Mouse (Mus musculus) neural tube, embryonic 15.5 days (tissue): Measurements from ENCODE around the gene Dchs2. TPM values are rescaled to one million over a fixed set of nuclear protein-coding genes. Genes with fewer than 3 reads are reported as not detected.

Experiments used
- ATAC-seq: fragments of 200-750 bp; cut with Nextera tagmentation; 2 replicates; pipeline ENCODE4 v1.8.0; 2017; ENCODE audit warnings: mild to moderate bottlenecking, moderate TSS enrichment, moderate library complexity; ENCODE audit not compliant: low FRiP score
- H3K27ac ChIP-seq: fragments of 300-500 bp; sonication (generic); replicated peaks from 2 replicates; pipeline ENCODE4 v1.5.1; 2015; ENCODE audit warnings: mild to moderate bottlenecking, inconsistent platforms
- H3K27me3 ChIP-seq: fragments of 300-500 bp; sonication (generic); replicated peaks from 2 replicates; pipeline ENCODE4 v1.6.1; 2015; ENCODE audit warnings: inconsistent platforms
- H3K36me3 ChIP-seq: fragments of 300-500 bp; sonication (generic); 2 replicates; pipeline ENCODE4 v1.6.1; 2015; ENCODE audit warnings: inconsistent platforms
- H3K4me1 ChIP-seq: fragments of 300-500 bp; sonication (generic); 2 replicates; pipeline ENCODE4 v1.6.1; 2015; ENCODE audit warnings: inconsistent platforms
- H3K4me2 ChIP-seq: fragments of 300-500 bp; sonication (generic); 2 replicates; pipeline ENCODE4 v1.6.1; 2015; ENCODE audit warnings: inconsistent platforms, mild to moderate bottlenecking, moderate library complexity
- H3K4me3 ChIP-seq: fragments of 300-500 bp; sonication (generic); replicated peaks from 2 replicates; pipeline ENCODE4 v1.5.1; 2015; ENCODE audit warnings: mild to moderate bottlenecking, inconsistent platforms
- H3K9ac ChIP-seq: fragments of 300-500 bp; sonication (generic); replicated peaks from 2 replicates; pipeline ENCODE4 v1.6.1; 2015; ENCODE audit warnings: mild to moderate bottlenecking, inconsistent platforms
- H3K9me3 ChIP-seq: fragments of 300-500 bp; sonication (generic); replicated peaks from 2 replicates; pipeline ENCODE4 v1.6.1; 2016; ENCODE audit warnings: inconsistent platforms
- WGBS: fragments of 180-500 bp; shearing (Covaris S2); methylation state at CpG from one replicate; pipeline ENCODE4 v1.1.7; 2015; ENCODE audit warnings: mixed read lengths; 5-methylcytosine and 5-hydroxymethylcytosine counted together
- polyA plus RNA-seq: library from polyadenylated mRNA; unstranded; fragments of >200 nt; fragmentation: Nextera tagmentation; extraction: Ambion mirVana; gene quantifications from 2 replicates; pipeline ENCODE4 v1.2.1, GENCODE M21; 2015

Dchs2 gene
- polyA plus RNA-seq, 1 experiment from 2014 or later: 1.2 TPM

DNA sequence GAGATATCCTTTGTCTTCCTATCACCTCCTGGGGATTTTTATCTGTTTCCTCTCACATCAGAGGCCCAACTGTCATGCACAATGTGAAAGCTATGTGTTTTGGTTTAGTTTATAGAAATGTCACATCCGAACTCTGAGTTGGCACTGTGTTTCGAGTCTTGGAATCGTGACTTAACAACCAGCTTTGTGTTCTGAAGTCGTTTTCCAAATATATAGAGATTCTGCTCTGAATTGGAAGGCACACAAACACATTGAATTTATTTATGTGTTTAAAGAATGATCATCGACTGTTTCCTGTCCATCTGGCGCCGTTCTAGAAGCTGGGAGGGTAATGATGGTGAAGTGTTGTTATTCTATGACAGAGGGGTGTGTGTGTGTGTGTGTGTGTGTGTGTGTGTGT, 84.8 kb downstream of the Dchs2 start:
- Histone ChIP-seq H3K27ac (0 out of 2 replicates have a peak overlapping the region, but pooled peaks have one; percentile 37), H3K9me3 (no peaks in the 10 kb centered on the region), H3K4me1 (peaks cover 18% of the 10 kb centered on the region; the same call in 1 of the 2 replicates), H3K9ac (no peak overlapping the region), H3K36me3 (no peaks in the 10 kb centered on the region), H3K4me3 (no peak overlapping the region), H3K4me2 (no peak overlapping the region), H3K27me3 (no peaks in the 10 kb centered on the region)
- no peak for ATAC-seq
- WGBS: 47% methylated on average over 7 of the region's 7 CpGs

DNA sequence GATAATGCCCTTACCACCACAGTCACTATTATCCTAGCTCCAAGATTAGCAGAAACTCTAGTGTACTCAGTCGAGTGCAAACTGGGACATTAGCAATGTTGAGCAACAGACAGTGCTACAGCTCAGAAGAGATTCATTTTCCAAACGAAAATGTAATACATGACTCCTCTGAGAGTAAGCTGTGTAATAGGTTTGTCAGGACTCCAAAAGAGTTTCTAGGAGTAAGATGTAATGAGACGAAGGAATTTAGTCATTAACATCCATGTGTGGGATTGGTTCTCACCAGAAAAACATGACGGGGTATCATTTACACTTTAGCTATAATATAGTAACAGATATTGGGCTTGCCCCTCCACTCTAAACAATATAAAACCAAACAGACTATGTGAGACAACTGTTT, 90.3 kb downstream of the Dchs2 start:
- Histone ChIP-seq H3K4me2 (no peak overlapping the region), H3K27ac (no peak overlapping the region), H3K9ac (no peak overlapping the region), H3K36me3 (no peaks in the 10 kb centered on the region), H3K4me1 (peaks cover 3% of the 10 kb centered on the region; the same call in 1 of the 2 replicates), H3K9me3 (no peaks in the 10 kb centered on the region), H3K4me3 (no peak overlapping the region), H3K27me3 (no peaks in the 10 kb centered on the region)
- no peak for ATAC-seq
- 74% methylated on average over 4 of the region's 4 CpGs for WGBS

DNA sequence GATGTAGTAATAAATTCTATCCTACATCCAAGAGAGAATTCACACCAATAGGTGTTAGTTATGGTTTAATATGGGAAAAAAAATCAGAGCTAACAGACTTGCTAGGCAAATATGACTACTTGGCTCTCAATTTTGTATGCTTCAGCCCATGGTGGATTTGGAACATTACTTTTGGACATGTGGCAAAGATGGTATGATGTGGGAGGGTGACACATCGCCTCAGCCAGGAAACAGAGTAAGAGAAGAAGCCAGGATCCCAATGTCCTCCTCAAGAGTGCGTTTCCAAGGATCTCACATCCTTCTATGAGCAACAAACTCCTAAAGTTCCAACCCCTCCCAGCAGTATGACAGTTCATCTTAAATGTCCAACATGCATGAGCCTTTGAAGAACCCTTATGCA, 92.4 kb downstream of the Dchs2 start:
- Histone ChIP-seq H3K4me3 (no peak overlapping the region), H3K27me3 (no peaks in the 10 kb centered on the region), H3K9ac (no peak overlapping the region), H3K9me3 (no peaks in the 10 kb centered on the region), H3K4me1 (no peaks in the 10 kb centered on the region), H3K27ac (no peak overlapping the region), H3K4me2 (no peak overlapping the region), H3K36me3 (no peaks in the 10 kb centered on the region)
- no peak for ATAC-seq
- WGBS: 90% methylated on average over 2 of the region's 2 CpGs

DNA sequence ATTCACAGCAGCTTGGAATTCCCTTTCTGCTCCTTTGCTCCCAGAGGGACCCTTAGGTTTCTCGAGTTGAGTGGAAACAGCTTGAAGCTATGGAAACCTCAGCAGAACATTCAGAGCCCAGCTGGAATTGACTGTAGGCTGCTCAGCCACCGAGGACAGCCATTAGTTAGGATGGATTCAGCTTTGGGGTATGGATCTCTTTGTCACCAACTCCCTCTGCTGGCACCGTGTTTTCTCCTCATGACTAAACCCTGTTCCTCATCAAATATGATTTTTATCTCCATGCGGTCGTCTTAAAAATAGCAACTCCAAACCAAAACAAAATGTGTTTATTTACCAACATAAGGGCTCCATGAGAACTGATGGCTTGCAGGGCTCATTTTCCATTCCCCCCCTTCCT, 94.4 kb downstream of the Dchs2 start:
- ATAC-seq: peak; percentile 45; the same call in 1 of the 2 replicates
- H3K9me3 ChIP-seq: no peaks in the 10 kb centered on the region
- no peak overlapping the region for H3K4me2 ChIP-seq
- no peaks in the 10 kb centered on the region for H3K4me1 ChIP-seq
- no peak overlapping the region for H3K27ac ChIP-seq
- no peak overlapping the region for H3K4me3 ChIP-seq
- no peaks in the 10 kb centered on the region for H3K36me3 ChIP-seq
- 59% methylated on average over 5 of the region's 5 CpGs for WGBS
- H3K9ac ChIP-seq: no peak overlapping the region
- H3K27me3 ChIP-seq: no peaks in the 10 kb centered on the region

DNA sequence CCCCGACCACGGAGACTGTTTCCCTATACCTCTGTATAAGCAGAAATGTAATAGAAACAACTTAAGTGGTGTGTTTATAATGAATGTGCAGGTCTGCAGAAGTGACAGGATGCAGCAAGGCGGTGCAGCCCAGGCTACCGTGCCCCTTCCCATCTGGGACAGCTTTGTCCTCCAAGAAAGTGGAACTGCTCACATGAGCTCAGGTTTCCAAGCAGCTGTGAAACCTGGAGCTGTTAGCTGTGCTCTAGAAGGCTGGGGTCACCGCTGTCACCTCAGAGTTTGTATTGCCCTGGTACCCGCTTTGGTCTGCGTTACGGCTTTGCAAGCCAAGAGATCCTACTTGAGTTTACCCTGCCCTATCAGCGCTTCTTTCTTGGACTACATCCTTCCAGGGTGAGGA, 100.6 kb downstream of the Dchs2 start:
- Histone ChIP-seq H3K4me2 (no peak overlapping the region), H3K27me3 (no peaks in the 10 kb centered on the region), H3K27ac (no peak overlapping the region), H3K36me3 (no peaks in the 10 kb centered on the region), H3K9ac (no peak overlapping the region), H3K4me3 (no peak overlapping the region), H3K4me1 (no peaks in the 10 kb centered on the region), H3K9me3 (no peaks in the 10 kb centered on the region)
- WGBS: 87% methylated on average over 9 of the region's 9 CpGs
- ATAC-seq: no peak

DNA sequence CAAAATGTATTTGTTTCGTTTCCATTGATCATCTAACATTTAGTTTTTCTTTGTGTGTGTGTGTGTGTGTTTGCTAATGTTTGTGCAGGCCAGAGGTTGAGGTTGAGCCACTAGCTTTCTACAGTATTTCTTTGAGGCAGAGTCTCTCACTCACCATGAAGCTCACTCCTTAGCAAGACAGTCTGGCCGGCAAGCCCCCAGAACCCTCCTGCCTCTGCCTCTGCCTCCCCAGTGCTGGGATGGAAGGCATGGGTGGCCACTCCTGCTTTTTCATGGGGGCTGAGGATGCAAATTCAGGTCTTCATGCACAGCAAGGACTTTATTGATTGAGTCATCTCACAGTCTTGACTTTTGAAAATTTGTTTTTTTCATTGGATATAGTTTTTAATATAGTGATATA, 102.6 kb downstream of the Dchs2 start:
- Histone ChIP-seq H3K36me3 (no peaks in the 10 kb centered on the region), H3K27ac (no peak overlapping the region), H3K4me1 (0 out of 2 replicates have a peak, but pooled peaks cover 6% of the 10 kb centered on the region), H3K4me3 (no peak overlapping the region), H3K27me3 (no peaks in the 10 kb centered on the region), H3K9me3 (no peaks in the 10 kb centered on the region), H3K4me2 (no peak overlapping the region), H3K9ac (no peak overlapping the region)
- no peak for ATAC-seq
- WGBS: 97% methylated on average over 2 of the region's 2 CpGs

DNA sequence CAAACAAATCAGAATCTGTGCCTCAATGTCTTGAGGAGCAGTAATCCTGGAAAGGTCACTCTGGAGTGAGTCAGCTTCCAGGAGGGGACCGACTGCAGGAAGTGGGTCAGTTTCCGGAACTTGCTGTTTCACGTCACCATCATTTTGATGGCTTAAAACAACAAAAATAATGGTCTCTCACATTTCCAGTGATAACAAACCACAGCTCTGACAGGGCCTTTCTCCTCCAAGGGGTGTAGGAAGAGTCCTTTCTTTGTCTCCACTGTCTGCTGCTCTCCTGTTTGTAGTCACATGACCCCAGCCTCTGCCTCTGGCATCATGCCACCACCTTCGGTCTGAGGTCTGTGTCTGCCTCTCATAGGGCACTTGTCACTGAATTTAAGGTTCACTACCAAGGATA, 106.7 kb downstream of the Dchs2 start:
- Histone ChIP-seq H3K36me3 (no peaks in the 10 kb centered on the region), H3K4me1 (0 out of 2 replicates have a peak, but pooled peaks cover 6% of the 10 kb centered on the region), H3K27me3 (no peaks in the 10 kb centered on the region), H3K27ac (no peak overlapping the region), H3K9ac (no peak overlapping the region), H3K4me2 (no peak overlapping the region), H3K9me3 (no peaks in the 10 kb centered on the region), H3K4me3 (no peak overlapping the region)
- WGBS: 73% methylated on average over 4 of the region's 4 CpGs
- ATAC-seq: no peak

DNA sequence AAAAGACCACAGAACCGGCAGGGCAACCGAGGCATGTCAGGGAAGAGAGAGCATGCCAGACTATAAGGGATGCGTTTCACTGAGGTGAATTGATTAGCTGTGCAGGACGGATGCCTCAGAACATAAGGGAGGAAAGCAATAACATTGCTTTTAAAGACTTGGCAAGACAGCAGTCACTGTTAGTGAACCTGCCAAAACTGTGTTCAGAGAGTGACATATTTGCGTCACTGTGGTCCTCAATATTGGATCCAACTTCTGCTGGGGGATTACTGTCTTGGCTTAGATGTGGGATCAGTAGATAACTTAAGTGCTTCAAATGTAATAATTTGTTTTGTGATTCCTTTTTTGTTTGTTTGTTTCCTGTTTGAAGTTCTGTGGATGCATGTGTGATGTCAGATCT, 107.3 kb downstream of the Dchs2 start:
- H3K9me3 ChIP-seq: no peaks in the 10 kb centered on the region
- no peak overlapping the region for H3K27ac ChIP-seq
- H3K9ac ChIP-seq: no peak overlapping the region
- H3K36me3 ChIP-seq: no peaks in the 10 kb centered on the region
- no peak overlapping the region for H3K4me3 ChIP-seq
- H3K27me3 ChIP-seq: no peaks in the 10 kb centered on the region
- H3K4me2 ChIP-seq: no peak overlapping the region
- no peak for ATAC-seq
- 71% methylated on average over 5 of the region's 5 CpGs for WGBS
- 0 out of 2 replicates have a peak, but pooled peaks cover 6% of the 10 kb centered on the region for H3K4me1 ChIP-seq

DNA sequence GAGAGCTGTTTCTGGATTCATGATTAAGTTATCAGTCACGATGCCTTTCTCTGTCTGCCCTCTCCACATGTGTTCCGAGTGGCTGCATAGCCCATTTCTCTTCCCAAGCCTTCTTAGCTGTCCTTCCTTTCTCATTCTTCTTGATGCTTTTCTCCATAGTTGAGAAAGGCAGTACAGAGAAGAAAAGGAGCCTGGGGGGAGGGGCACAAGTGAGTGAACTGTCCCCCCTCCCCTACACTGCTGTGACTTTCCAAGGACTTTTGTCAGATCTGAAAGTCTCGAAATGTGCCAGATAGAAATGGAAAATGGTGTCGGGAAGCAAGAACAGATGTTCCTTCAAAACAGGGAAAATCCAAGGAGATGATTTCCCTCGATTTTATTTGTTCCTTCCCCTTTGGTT, 118.8 kb downstream of the Dchs2 start:
- H3K27ac ChIP-seq: no peak overlapping the region
- WGBS: 74% methylated on average over 5 of the region's 5 CpGs
- no peak overlapping the region for H3K4me3 ChIP-seq
- H3K9ac ChIP-seq: no peak overlapping the region
- H3K4me1 ChIP-seq: no peaks in the 10 kb centered on the region
- ATAC-seq: no peak
- no peaks in the 10 kb centered on the region for H3K9me3 ChIP-seq
- H3K4me2 ChIP-seq: no peak overlapping the region
- H3K36me3 ChIP-seq: no peaks in the 10 kb centered on the region
- H3K27me3 ChIP-seq: no peaks in the 10 kb centered on the region

DNA sequence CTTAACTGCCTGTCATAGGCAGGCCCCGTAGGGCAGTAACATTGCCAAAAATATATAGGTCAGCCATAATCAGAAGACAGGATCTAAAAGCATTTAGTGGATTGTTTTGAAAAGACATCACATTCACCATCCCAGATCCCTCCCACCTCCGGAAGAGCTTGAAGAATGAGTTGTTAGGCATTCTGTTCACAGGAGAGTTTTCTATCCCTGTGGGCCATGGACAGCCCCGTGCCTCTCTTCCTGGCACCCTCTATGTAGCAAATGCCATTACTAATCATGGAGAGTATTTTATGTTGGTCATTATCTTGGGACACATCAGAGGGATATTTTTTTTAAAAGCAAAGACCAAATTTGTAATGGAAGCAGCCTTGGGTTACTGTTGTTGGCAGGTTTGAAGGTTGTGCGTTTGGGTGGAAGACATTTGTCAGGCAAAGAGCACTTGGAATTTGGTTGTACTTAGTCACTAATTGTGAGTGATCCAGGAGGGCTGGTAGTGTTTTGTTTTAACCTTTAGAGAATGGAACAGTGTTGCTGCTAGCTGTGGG, 122.3 kb downstream of the Dchs2 start:
- H3K36me3 ChIP-seq: no peaks in the 10 kb centered on the region
- no peaks in the 10 kb centered on the region for H3K9me3 ChIP-seq
- no peak for ATAC-seq
- 79% methylated on average over 4 of the region's 4 CpGs for WGBS
- no peak overlapping the region for H3K27ac ChIP-seq
- no peak overlapping the region for H3K4me3 ChIP-seq
- H3K4me1 ChIP-seq: no peaks in the 10 kb centered on the region
- H3K27me3 ChIP-seq: no peaks in the 10 kb centered on the region
- H3K4me2 ChIP-seq: no peak overlapping the region
- H3K9ac ChIP-seq: no peak overlapping the region

DNA sequence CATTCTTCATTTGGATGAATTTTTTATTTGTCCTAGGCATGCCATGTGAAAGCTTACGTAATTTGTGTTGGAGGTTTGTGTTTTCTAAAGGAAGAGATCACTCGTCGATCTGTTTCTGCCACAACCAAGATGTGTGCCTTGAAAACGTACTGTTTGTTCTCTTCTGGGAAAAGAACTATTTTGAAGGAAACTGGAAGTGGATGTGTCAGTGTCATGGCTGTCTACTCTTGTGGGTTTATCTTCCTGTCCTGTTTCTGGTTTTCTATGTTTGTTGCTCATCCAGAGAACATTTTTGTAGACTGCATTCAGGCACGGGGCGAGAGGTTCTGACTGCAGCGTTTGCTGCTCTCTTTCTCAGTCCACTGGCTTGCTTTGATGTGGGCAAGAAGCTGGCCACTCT, 124.2 kb downstream of the Dchs2 start:
- no peak overlapping the region for H3K4me2 ChIP-seq
- no peak overlapping the region for H3K27ac ChIP-seq
- no peaks in the 10 kb centered on the region for H3K27me3 ChIP-seq
- ATAC-seq: no peak
- WGBS: 82% methylated on average over 7 of the region's 7 CpGs
- H3K9ac ChIP-seq: no peak overlapping the region
- no peak overlapping the region for H3K4me3 ChIP-seq
- H3K9me3 ChIP-seq: no peaks in the 10 kb centered on the region
- H3K4me1 ChIP-seq: no peaks in the 10 kb centered on the region
- H3K36me3 ChIP-seq: no peaks in the 10 kb centered on the region

DNA sequence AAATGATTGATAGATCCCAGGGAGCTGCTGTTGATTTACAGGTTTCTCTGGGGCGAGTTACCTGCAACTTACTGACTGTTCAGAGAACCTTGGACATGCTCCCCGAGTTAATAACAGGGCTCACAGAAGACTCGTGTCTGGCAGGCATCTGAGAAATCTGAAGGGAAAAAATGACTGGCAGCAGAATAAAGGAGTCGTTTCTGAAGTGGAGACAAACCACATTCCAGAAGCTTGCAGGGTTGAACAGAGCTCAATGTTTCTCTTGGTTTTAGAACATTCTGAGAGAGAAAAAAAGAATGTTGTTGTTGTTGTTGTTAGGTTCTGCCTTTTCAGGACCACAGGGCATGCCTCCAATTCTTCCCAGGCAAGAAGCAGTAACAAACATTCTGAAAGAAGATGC, 131.7 kb downstream of the Dchs2 start:
- no peak for ATAC-seq
- H3K36me3 ChIP-seq: no peaks in the 10 kb centered on the region
- no peak overlapping the region for H3K27ac ChIP-seq
- no peak overlapping the region for H3K4me3 ChIP-seq
- H3K4me1 ChIP-seq: no peaks in the 10 kb centered on the region
- 79% methylated on average over 4 of the region's 4 CpGs for WGBS
- no peaks in the 10 kb centered on the region for H3K27me3 ChIP-seq
- no peak overlapping the region for H3K4me2 ChIP-seq
- H3K9ac ChIP-seq: no peak overlapping the region
- no peaks in the 10 kb centered on the region for H3K9me3 ChIP-seq

DNA sequence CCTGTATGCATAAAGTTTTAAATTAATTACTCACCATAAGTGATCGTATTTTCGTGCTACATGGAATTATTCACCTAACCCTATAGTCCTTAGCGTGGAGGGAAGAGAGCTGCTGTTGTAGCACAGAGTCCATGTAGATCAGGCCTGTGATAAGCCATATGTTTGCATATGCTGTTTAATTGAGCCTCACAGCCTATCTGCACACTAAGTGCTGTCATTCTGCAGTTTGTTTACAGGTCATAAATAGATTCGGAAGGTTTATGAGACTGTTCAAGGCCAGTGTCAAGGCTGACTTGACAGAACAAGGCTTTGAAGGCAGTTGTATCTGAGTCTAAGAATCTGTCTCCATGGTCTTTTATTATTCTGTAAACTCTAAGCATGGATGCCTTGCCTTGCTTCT, 138.3 kb downstream of the Dchs2 start:
- Histone ChIP-seq H3K9ac (no peak overlapping the region), H3K27me3 (no peaks in the 10 kb centered on the region), H3K27ac (no peak overlapping the region), H3K4me2 (no peak overlapping the region), H3K4me1 (no peaks in the 10 kb centered on the region), H3K4me3 (no peak overlapping the region), H3K36me3 (no peaks in the 10 kb centered on the region), H3K9me3 (no peaks in the 10 kb centered on the region)
- WGBS: 84% methylated on average over 4 of the region's 4 CpGs
- no peak for ATAC-seq
